Mouse (Mus musculus): ENCODE results near the gene Zfp777.

The Zfp777 gene

GRCm38 (mm10) chr6:48025905-48026660, 22.6 kb downstream of the Zfp777 start:
- DNase-seq (ENCODE audit: low spot score in 2 of 2): no peak

GRCm38 (mm10) chr6:48024994-48025345, 23.7 kb downstream of the Zfp777 start:
- DNase-seq (ENCODE audit: low spot score in 2 of 2): no peak

GRCm38 (mm10) chr6:48024330-48024993, 24.2 kb downstream of the Zfp777 start:
- no peak for DNase-seq (ENCODE audit: low spot score in 2 of 2)

GRCm38 (mm10) chr6:48022672-48023071, 26.0 kb downstream of the Zfp777 start:
- DNase-seq (ENCODE audit: low spot score in 2 of 2): no peak

DNA sequence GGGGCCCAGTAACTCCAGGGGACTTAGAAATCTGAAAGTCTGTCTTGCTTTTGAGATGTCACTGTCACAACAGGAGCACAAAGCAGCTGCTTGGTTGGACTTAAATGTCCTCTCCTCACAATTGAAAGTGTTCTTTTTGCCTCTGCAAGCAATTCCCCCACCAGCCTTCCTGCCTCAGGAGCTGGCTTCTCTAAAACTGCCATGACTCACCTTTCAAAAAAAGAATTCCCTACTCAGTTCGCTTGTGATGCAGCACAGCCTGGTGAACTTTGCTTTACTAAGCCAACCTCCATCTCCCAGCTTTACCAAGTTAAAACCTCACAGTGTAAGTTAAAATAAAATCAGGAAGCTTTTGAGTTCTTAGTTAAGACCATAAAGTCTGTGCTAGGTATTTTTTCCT, 27.0 kb downstream of the Zfp777 start:
- no peak for DNase-seq (ENCODE audit: low spot score in 2 of 2)

GRCm38 (mm10) chr6:48020006-48020405, 28.7 kb downstream of the Zfp777 start:
- DNase-seq (ENCODE audit: low spot score in 2 of 2): no peak

DNA sequence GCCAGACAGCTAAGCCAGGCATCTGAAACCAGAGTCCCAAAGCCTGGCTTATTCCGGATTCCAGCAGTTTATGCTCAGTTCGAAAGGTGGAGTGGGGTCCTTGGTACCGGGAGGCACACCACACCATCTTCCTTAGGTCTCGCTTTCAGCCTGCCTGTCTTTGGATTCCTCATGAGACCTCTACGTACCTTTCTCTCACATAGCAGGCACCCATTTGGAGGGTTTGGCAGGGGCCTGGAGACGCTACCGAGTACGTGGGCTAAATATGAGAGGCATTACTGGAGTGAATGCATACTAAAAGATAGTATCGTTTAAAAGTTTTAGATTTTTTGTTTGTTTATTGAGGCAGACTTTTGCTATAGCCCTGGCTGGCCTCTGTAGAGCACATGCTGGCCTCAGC, 31.9 kb downstream of the Zfp777 start:
- no peak for DNase-seq (ENCODE audit: low spot score in 2 of 2)

DNA sequence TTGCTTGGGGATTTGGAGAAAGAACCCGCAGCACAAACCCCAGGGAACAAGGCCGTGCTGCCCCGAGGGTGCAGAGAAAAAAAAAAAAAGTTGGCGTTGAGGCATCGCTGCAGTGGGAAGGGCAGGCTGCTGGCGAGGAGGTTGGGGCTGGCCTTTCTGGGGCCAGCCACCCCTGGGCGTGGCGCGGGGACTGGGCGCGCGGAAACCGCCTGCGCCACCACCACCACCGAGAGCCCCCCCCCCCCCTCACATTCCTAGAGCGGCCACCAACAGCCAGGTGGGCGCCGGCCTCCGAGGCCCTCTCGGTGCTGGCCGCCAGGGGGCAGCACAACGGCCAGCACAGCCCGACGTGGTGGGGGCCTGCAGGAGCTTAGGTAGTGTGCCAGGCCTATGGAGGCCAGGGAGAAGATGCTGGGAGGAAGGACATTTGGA, 32.6 kb downstream of the Zfp777 start:
- peak; percentile 28 to 43 for DNase-seq (ENCODE audit: low spot score in 2 of 2)

GRCm38 (mm10) chr6:48010727-48011126, 38.0 kb downstream of the Zfp777 start:
- DNase-seq (ENCODE audit: low spot score in 2 of 2): no peak

- DNase-seq (ENCODE audit: low spot score in 2 of 2): no peak
Observed at GRCm38 (mm10) chr6:47995661-47996060, 53.0 kb downstream of the Zfp777 start.

GRCm38 (mm10) chr6:47983936-47984335, 64.8 kb downstream of the Zfp777 start:
- DNase-seq (ENCODE audit: low spot score in 2 of 2): no peak

GRCm38 (mm10) chr6:47978897-47979368, 69.8 kb downstream of the Zfp777 start:
- DNase-seq (ENCODE audit: low spot score in 2 of 2): peak; percentile 67 to 78

DNA sequence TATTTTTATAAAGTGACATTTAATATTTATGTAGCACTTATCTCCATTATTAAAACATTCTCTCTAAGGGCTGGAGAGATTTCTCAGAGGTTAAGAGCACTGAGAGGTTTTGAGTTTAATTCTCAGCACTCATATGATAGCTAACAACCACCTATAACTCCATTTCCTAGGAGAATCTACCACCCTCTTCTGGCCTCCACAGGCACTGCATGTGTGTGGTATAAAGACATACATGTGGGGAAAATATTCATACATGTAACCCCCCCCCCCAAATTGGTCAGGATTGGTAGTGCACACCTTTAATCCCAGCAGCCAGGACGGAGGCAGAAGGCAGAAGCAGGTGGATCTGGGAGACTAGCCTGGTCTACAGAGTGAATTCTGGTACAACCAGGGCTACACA, 74.1 kb downstream of the Zfp777 start:
- DNase-seq (ENCODE audit: low spot score in 2 of 2): no peak

Measured in urinary bladder, postnatal 36 days (tissue).